Mouse (Mus musculus) heart, embryonic 12.5 days (tissue): ENCODE data around the gene Fam186b. TPM values are rescaled to one million over a fixed set of nuclear protein-coding genes. Genes with fewer than 3 reads are reported as not detected.

Source experiments
- ATAC-seq: fragments of 200-750 bp; cut with Nextera tagmentation; 2 replicates; pipeline ENCODE4 v1.8.0; 2017; ENCODE audit warnings: moderate TSS enrichment, moderate library complexity; ENCODE audit not compliant: insufficient number of reproducible peaks, low FRiP score
- H3K27ac ChIP-seq: fragments of 300-500 bp; sonication (generic); 2 replicates; pipeline ENCODE4 v1.5.1; 2016; ENCODE audit warnings: mild to moderate bottlenecking, moderate library complexity; ENCODE audit not compliant: poor library complexity, severe bottlenecking
- H3K27me3 ChIP-seq: fragments of 300-500 bp; sonication (generic); replicated peaks from 2 replicates; pipeline ENCODE4 v1.6.1; 2016; ENCODE audit warnings: mild to moderate bottlenecking, moderate library complexity
- H3K36me3 ChIP-seq: fragments of 300-500 bp; sonication (generic); 2 replicates; pipeline ENCODE4 v1.6.1; 2016; ENCODE audit warnings: mild to moderate bottlenecking, moderate library complexity
- H3K4me1 ChIP-seq: fragments of 300-500 bp; sonication (generic); replicated peaks from 2 replicates; pipeline ENCODE4 v1.6.1; 2016; ENCODE audit warnings: mild to moderate bottlenecking
- H3K4me2 ChIP-seq: fragments of 300-500 bp; sonication (generic); 2 replicates; pipeline ENCODE4 v1.6.1; 2016; ENCODE audit warnings: mild to moderate bottlenecking, moderate library complexity
- H3K4me3 ChIP-seq: fragments of 300-500 bp; sonication (generic); 2 replicates; pipeline ENCODE4 v1.5.1; 2016; ENCODE audit warnings: mild to moderate bottlenecking
- H3K9ac ChIP-seq: fragments of 300-500 bp; sonication (generic); 2 replicates; pipeline ENCODE4 v1.6.1; 2016; ENCODE audit warnings: mild to moderate bottlenecking, moderate library complexity
- H3K9me3 ChIP-seq: fragments of 300-500 bp; sonication (generic); replicated peaks from 2 replicates; pipeline ENCODE4 v1.6.1; 2016; ENCODE audit warnings: mild to moderate bottlenecking, moderate library complexity
- WGBS: fragments of 180-500 bp; shearing (Covaris S2); methylation state at CpG from one replicate; pipeline ENCODE4 v1.1.7; 2016; 5-methylcytosine and 5-hydroxymethylcytosine counted together
- polyA plus RNA-seq: library from polyadenylated mRNA; unstranded; fragments of >200 nt; fragmentation: Nextera tagmentation; extraction: Ambion mirVana; gene quantifications from 2 replicates; pipeline ENCODE4 v1.2.1, GENCODE M21; 2016

Fam186b gene
- polyA plus RNA-seq, 1 experiment from 2014 or later: 0.27 TPM

DNA sequence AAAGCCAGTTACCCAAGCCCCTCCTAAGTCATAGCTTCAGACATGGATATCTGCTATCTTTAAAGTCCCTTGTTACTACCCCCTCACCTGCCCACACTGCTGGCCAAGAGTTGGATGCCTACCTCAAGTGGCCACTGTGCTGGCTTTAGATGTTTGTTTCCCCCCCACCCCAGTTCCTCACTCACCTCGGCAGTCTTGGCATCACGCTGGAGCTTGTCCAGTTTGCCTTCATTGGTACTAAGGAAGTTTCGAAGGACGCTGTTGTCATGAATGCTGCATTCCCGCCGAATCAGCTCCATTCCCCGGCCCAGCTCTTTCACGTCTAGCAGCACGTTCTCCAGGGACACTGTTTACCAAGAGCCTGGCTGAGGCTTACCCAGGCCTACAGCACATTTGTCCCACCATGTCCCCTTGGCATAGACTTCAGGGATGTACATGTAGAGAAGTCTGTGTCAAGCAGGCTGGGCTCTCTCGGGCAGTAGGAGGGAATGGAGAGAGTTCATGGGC, 24.5 kb upstream of the Fam186b start:
- Histone ChIP-seq H3K9ac (no peak overlapping the region), H3K27me3 (no peaks in the 10 kb centered on the region), H3K4me2 (no peak overlapping the region), H3K4me1 (peaks cover 22% of the 10 kb centered on the region), H3K27ac (peak overlapping the region; percentile 72), H3K9me3 (no peaks in the 10 kb centered on the region), H3K36me3 (peaks cover 98% of the 10 kb centered on the region), H3K4me3 (no peak overlapping the region)
- no peak for ATAC-seq
- WGBS: 75% methylated on average over 10 of the region's 10 CpGs

DNA sequence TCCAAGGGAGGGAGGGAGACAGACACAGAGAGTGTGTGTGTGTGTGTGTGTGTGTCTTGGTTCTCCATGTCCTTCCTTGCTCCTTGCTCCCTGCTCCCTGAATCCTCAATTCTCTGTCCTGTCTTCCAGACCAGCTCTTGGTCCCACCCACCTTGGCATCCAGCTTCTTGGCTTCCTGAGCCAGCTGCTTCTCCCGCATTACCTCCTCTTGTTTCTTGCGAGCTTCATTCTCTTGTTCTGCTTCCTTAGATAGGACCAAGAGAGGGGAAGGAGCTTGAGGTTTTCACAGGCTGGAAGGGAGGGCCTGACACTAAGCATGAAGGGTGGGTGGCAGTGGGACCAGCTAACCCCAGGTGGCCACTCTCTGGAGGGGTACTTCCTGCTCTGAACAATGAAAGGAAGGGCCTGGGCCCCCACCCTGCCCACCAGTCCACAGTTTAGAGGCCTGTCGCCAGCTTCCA, 23.8 kb upstream of the Fam186b start:
- H3K4me2 ChIP-seq: no peak overlapping the region
- no peaks in the 10 kb centered on the region for H3K27me3 ChIP-seq
- H3K9ac ChIP-seq: no peak overlapping the region
- H3K4me1 ChIP-seq: peaks cover 22% of the 10 kb centered on the region
- H3K9me3 ChIP-seq: no peaks in the 10 kb centered on the region
- WGBS: 61% methylated on average over 3 of the region's 3 CpGs
- ATAC-seq: 0 out of 2 replicates have a peak, but pooled peaks have one; percentile 15
- peak overlapping the region; percentile 72 for H3K27ac ChIP-seq
- peaks cover 98% of the 10 kb centered on the region for H3K36me3 ChIP-seq
- no peak overlapping the region for H3K4me3 ChIP-seq

DNA sequence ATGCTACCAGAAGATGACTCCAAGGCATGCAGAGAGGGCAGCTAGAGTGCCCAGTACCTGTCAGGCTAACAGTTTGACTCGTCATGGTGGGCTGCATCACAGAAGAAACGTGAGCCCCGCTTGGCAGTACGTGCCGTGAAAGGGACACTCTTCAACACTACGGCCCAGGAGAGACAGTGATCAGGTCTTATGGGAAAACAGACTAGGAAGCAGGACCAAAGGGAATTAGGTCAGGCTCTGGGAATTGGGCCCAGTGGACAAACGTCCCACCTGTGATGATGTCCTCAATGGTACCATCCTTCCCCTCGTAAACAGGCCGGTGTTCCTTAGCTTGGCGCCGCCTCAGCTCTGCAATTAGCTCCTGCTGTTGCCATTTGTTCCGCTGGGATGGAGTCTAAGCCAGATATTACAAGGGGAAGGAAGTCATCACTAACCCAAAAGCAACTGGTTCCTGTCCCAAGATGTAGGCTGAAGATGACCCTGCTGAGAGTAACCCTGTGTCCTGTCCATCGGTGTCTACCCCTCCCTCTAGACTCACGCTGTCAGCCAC, 23.2 kb upstream of the Fam186b start:
- Histone ChIP-seq H3K27me3 (no peaks in the 10 kb centered on the region), H3K36me3 (peaks cover 97% of the 10 kb centered on the region), H3K4me3 (no peak overlapping the region), H3K9ac (no peak overlapping the region), H3K4me1 (peaks cover 22% of the 10 kb centered on the region), H3K4me2 (no peak overlapping the region), H3K9me3 (no peaks in the 10 kb centered on the region), H3K27ac (peak overlapping the region; percentile 72; the same call in 1 of the 2 replicates)
- 83% methylated on average over 14 of the region's 14 CpGs for WGBS
- no peak for ATAC-seq

DNA sequence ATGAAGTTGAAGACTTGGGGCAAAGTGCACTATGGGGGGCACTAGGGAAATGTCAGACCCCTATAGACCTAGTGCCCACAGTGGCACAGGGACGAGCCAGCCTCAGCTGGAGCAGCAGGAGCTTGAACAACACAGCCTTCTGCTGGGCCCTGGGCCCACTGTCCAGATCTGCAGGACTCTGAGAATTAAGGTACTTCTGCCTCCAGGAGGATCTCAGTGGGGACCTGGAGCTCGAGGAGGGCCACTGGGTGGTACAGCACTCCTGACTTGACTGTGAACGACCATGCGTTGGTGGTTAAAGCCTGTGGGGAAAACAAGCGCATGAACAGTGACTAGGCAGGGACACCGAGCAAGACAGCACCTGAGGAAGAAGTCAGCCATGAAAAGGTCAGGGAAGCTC, 22.4 kb upstream of the Fam186b start:
- no peak for ATAC-seq
- no peaks in the 10 kb centered on the region for H3K27me3 ChIP-seq
- no peaks in the 10 kb centered on the region for H3K9me3 ChIP-seq
- H3K27ac ChIP-seq: peak overlapping the region; percentile 71
- no peak overlapping the region for H3K9ac ChIP-seq
- no peak overlapping the region for H3K4me3 ChIP-seq
- 86% methylated on average over 6 of the region's 6 CpGs for WGBS
- no peak overlapping the region for H3K4me2 ChIP-seq
- H3K36me3 ChIP-seq: peaks cover 92% of the 10 kb centered on the region
- H3K4me1 ChIP-seq: peaks cover 22% of the 10 kb centered on the region

DNA sequence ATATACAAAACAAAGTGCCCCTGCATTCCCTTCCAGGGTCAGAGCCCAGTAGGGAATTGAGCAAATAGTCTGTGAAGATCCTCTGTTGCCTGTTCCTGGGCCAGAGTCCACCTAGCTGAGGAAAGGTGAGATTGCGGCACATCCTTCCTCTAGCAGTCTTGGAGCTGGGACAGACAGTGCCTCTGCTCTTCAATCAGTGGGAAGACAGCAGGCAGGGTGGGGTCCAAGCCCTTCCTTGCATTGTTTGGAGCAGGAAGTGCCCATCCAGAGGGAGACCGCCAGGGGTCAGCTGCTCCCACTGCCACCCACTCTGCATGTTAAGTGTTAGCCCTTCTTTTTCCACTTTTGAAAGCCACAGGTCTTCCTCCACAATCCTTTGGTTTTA, 21.6 kb upstream of the Fam186b start:
- Histone ChIP-seq H3K27me3 (no peaks in the 10 kb centered on the region), H3K9me3 (no peaks in the 10 kb centered on the region), H3K27ac (peak overlapping the region; percentile 71), H3K4me3 (no peak overlapping the region), H3K9ac (peak overlapping the region; percentile 11; the same call in 1 of the 2 replicates), H3K4me2 (no peak overlapping the region), H3K4me1 (peaks cover 22% of the 10 kb centered on the region), H3K36me3 (peaks cover 91% of the 10 kb centered on the region)
- ATAC-seq: peak; percentile 51
- 59% methylated on average over 2 of the region's 2 CpGs for WGBS

DNA sequence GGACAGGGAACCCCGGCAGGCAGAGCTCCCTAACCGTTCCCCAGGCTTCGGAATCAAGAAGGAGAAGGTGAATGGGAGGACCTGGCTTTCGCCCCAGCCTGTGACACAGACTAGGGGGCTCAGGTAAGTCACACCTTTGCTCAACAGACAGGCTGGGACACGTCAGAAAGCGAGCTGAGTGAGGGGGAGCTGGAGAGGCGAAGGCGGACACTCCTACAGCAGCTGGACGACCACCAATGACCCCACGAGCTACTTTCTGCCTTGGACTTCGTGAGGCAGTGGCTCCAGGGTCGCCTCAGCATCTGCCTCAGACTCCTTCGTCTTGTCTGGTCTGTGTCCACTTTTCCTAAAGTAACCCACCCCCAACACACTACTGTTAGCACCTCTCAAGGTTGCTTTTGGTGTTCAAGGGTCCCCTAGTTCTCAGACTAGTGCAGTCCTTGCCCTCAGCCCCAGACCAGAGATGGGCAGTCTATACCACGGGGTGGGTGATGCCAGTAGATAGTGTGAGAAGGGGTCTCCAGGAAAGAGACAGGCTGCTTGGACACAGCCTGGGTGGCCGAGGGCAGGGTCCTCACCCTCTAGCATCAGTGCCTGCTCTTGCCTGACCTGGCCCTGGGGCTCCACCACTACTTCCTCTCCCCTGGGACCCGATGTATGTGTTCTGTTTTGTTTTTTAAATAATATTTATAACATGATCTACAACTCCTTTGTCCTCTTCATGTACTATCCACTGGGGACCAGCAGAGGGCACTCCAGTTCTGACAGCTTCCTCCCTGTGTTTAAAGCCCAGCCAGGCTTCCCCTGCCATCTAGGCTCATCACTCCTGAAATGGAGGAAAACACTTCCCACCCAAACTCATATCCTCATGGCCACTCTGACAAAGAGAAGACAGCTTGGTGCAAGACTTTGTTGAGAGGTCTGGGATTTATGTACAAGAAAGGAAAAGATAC, 20.9 kb upstream of the Fam186b start:
- H3K36me3 ChIP-seq: peaks cover 91% of the 10 kb centered on the region
- H3K4me2 ChIP-seq: no peak overlapping the region
- no peak; the same call in 1 of the 2 replicates for ATAC-seq
- H3K27ac ChIP-seq: peak overlapping the region; percentile 71
- no peak overlapping the region for H3K4me3 ChIP-seq
- H3K4me1 ChIP-seq: peaks cover 22% of the 10 kb centered on the region
- 77% methylated on average over 16 of the region's 16 CpGs for WGBS
- H3K9ac ChIP-seq: no peak overlapping the region
- H3K9me3 ChIP-seq: no peaks in the 10 kb centered on the region
- H3K27me3 ChIP-seq: no peaks in the 10 kb centered on the region

DNA sequence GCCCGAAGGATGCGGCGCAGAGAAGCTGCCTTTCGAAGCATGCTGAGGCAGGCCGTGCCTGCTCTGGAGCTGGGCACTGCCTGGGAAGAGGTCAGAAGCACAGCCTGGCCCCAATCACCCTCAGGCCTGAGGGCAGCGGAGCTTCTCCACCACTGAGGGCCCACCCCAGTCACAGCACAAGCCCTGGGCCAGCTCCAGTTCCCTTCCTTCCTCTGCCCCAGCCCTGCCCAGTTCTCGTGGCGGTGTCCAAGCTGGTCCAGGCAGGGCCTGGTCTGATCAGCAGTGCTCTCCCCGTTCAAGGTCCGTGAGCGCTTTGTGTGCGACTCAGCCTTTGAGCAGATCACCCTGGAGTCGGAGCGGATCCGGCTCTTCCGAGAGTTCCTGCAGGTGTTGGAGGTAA, 19.2 kb upstream of the Fam186b start:
- ATAC-seq: no peak
- Histone ChIP-seq H3K4me2 (no peak overlapping the region), H3K9ac (no peak overlapping the region), H3K36me3 (peaks cover 90% of the 10 kb centered on the region), H3K9me3 (no peaks in the 10 kb centered on the region), H3K27ac (no peak overlapping the region), H3K4me1 (peaks cover 9% of the 10 kb centered on the region), H3K4me3 (no peak overlapping the region), H3K27me3 (no peaks in the 10 kb centered on the region)
- 90% methylated on average over 16 of the region's 16 CpGs for WGBS

DNA sequence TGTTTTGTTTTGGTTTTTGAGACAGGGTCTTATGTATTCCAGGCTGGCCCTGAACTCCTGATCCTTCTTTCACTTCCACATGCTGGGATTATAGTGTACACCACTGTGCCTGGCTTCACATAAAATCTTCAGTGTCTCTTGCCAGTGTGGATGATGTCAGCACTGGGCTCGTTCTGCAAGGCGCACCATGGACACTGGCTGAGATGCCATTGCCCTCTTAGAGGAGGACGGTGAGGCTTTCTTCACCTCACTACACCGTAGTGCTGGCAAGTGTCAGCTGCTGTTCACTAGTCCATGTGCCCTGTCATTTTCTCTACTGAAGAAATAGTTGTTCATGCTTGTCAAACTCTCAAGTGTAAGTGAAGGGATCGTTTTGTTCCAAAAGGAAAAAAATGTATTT, 14.9 kb upstream of the Fam186b start:
- ATAC-seq: no peak
- WGBS: 89% methylated on average over 5 of the region's 5 CpGs
- H3K27me3 ChIP-seq: no peaks in the 10 kb centered on the region
- H3K4me2 ChIP-seq: no peak overlapping the region
- H3K4me3 ChIP-seq: no peak overlapping the region
- H3K36me3 ChIP-seq: peaks cover 92% of the 10 kb centered on the region
- no peak overlapping the region for H3K27ac ChIP-seq
- no peaks in the 10 kb centered on the region for H3K9me3 ChIP-seq
- H3K9ac ChIP-seq: no peak overlapping the region
- H3K4me1 ChIP-seq: no peaks in the 10 kb centered on the region

DNA sequence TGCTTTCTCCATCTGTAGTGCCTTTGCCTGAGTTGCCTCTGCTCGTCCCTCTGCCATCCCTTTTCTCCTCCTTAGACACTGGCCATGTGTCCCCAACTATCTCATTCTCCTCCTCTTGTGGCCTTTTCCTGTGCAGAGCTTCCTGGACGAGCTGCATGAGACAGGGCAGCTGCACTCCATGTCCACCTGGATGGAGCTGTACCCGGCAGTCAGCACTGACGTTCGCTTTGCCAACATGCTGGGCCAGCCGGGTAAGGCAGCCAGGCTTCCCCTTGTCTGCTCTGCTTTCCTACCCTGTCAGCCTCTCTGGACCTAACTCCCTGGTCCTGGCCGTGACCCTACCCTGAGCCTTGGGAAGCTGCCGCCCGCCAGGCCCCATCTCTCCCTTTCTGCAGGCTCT, 13.9 kb upstream of the Fam186b start:
- Histone ChIP-seq H3K9me3 (no peaks in the 10 kb centered on the region), H3K4me1 (no peaks in the 10 kb centered on the region), H3K27ac (no peak overlapping the region), H3K36me3 (peaks cover 92% of the 10 kb centered on the region), H3K4me3 (no peak overlapping the region), H3K4me2 (no peak overlapping the region), H3K9ac (no peak overlapping the region), H3K27me3 (no peaks in the 10 kb centered on the region)
- no peak for ATAC-seq
- 81% methylated on average over 9 of the region's 9 CpGs for WGBS

DNA sequence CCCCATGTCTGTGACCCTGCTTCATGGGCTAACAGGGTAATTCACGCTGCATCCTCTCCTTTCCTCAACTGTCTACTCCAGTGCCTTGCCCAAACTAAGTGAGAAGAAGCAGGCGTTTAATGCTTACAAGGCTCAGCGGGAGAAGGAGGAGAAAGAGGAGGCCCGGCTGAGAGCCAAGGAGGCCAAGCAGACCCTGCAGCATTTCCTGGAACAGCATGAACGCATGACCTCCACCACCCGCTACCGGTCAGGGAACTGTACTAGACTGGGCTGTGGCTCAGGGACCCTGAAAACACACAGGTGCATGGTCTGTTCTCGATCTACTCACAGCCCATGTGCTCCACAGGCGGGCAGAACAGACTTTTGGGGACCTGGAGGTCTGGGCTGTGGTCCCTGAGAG, 11.8 kb upstream of the Fam186b start:
- 82% methylated on average over 9 of the region's 9 CpGs for WGBS
- H3K4me3 ChIP-seq: no peak overlapping the region
- peaks cover 89% of the 10 kb centered on the region for H3K36me3 ChIP-seq
- no peaks in the 10 kb centered on the region for H3K4me1 ChIP-seq
- H3K4me2 ChIP-seq: no peak overlapping the region
- H3K27me3 ChIP-seq: no peaks in the 10 kb centered on the region
- no peak overlapping the region for H3K9ac ChIP-seq
- H3K27ac ChIP-seq: no peak overlapping the region
- no peak for ATAC-seq
- no peaks in the 10 kb centered on the region for H3K9me3 ChIP-seq

DNA sequence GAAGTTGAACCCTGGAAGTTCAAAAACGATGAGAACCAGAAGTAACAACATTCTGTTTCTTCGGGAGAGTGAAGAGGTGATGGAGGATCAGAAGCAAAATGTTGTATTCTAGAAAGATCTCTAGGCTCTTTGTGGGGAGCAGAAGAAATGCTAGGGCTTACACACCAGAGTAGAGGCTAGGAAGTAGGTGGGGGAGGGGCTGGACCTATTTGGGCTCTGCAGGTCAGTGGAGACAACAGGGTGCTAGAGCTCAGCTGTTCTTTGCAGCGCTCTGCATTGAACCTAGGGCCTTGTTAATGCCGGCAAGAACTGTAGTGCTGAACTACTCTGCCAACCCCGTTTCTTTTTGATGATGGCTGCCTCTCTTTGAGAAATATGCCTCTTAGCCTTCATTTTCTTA, 525 bp upstream of the Fam186b start:
- Histone ChIP-seq H3K9ac (peak overlapping the region; percentile 78), H3K4me3 (peak overlapping the region; percentile 74), H3K27ac (no peak overlapping the region), H3K4me1 (peaks cover 16% of the 10 kb centered on the region), H3K36me3 (0 out of 2 replicates have a peak, but pooled peaks cover 4% of the 10 kb centered on the region), H3K9me3 (no peaks in the 10 kb centered on the region), H3K4me2 (peak overlapping the region; percentile 83), H3K27me3 (no peaks in the 10 kb centered on the region)
- no peak for ATAC-seq
- 37% methylated on average over 5 of the region's 5 CpGs for WGBS
